Mouse (Mus musculus) embryonic facial prominence, embryonic 15.5 days (tissue): ENCODE results near the gene Sh3glb2. TPM values are rescaled to one million over a fixed set of nuclear protein-coding genes. Genes with fewer than 3 reads are reported as not detected.

Source experiments
- ATAC-seq: fragments of 200-750 bp; cut with Nextera tagmentation; 2 replicates; pipeline ENCODE4 v1.8.0; 2017; ENCODE audit warnings: low read depth, moderate TSS enrichment; ENCODE audit not compliant: insufficient number of reproducible peaks, low FRiP score, low TSS enrichment
- H3K27ac ChIP-seq: fragments of 300-500 bp; sonication (generic); replicated peaks from 2 replicates; pipeline ENCODE4 v1.5.1; 2015; ENCODE audit warnings: mild to moderate bottlenecking, inconsistent platforms
- H3K27me3 ChIP-seq: fragments of 300-500 bp; sonication (generic); 2 replicates; pipeline ENCODE4 v1.6.1; 2015; ENCODE audit warnings: inconsistent platforms
- H3K36me3 ChIP-seq: fragments of 300-500 bp; sonication (generic); 2 replicates; pipeline ENCODE4 v1.6.1; 2015; ENCODE audit warnings: mild to moderate bottlenecking, inconsistent platforms
- H3K4me1 ChIP-seq: fragments of 300-500 bp; sonication (generic); 2 replicates; pipeline ENCODE4 v1.6.1; 2015; ENCODE audit warnings: inconsistent platforms
- H3K4me2 ChIP-seq: fragments of 300-500 bp; sonication (generic); replicated peaks from 2 replicates; pipeline ENCODE4 v1.6.1; 2015; ENCODE audit warnings: mild to moderate bottlenecking, inconsistent platforms
- H3K4me3 ChIP-seq: fragments of 300-500 bp; sonication (generic); replicated peaks from 2 replicates; pipeline ENCODE4 v1.5.1; 2015; ENCODE audit warnings: mild to moderate bottlenecking, inconsistent platforms
- H3K9ac ChIP-seq: fragments of 300-500 bp; sonication (generic); 2 replicates; pipeline ENCODE4 v1.6.1; 2015; ENCODE audit warnings: inconsistent platforms
- H3K9me3 ChIP-seq: fragments of 300-500 bp; sonication (generic); replicated peaks from 2 replicates; pipeline ENCODE4 v1.6.1; 2016; ENCODE audit warnings: inconsistent platforms
- WGBS: fragments of 180-500 bp; shearing (Covaris S2); methylation state at CpG from one replicate; pipeline ENCODE4 v1.1.7; 2015; 5-methylcytosine and 5-hydroxymethylcytosine counted together
- microRNA-seq: library from miRNA; unstranded; fragments of <30 nt; microRNA quantifications from one replicate; pipeline ENCODE4, GENCODE M21; 2016; ENCODE audit warnings: borderline number of aligned reads
- polyA plus RNA-seq: library from polyadenylated mRNA; unstranded; fragments of >200 nt; fragmentation: Nextera tagmentation; extraction: Ambion mirVana; gene quantifications from 2 replicates; pipeline ENCODE4 v1.2.1, GENCODE M21; 2015

Gene Sh3glb2
- polyA plus RNA-seq, 1 experiment from 2014 or later: 114 TPM

DNA sequence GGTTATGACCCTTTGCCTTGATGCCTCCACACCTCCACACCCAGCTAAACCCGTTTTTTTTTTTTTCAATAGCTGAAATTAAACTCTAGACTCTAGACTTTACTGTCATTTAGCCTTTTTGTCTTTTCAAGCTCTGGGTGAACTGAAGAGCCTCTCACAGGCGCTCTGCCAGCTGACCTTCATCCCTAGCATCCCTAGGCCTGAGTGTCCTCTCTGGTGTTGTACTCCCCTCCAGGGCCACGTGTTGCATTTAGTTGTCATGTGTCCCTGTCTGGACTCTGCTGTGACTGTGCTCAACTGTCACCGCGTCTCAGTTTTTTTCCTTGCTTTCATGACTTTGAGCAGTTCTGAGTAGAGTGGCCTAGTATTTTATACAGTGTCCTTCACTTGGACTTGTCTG lies 59.2 kb downstream of the Sh3glb2 start:
- no peak overlapping the region for H3K9ac ChIP-seq
- peaks cover 70% of the 10 kb centered on the region for H3K36me3 ChIP-seq
- ATAC-seq: no peak
- no peaks in the 10 kb centered on the region for H3K27me3 ChIP-seq
- H3K4me3 ChIP-seq: no peak overlapping the region
- no peaks in the 10 kb centered on the region for H3K9me3 ChIP-seq
- no peak overlapping the region for H3K4me2 ChIP-seq
- H3K4me1 ChIP-seq: no peaks in the 10 kb centered on the region
- WGBS: 90% methylated on average over 5 of the region's 5 CpGs
- H3K27ac ChIP-seq: no peak overlapping the region

DNA sequence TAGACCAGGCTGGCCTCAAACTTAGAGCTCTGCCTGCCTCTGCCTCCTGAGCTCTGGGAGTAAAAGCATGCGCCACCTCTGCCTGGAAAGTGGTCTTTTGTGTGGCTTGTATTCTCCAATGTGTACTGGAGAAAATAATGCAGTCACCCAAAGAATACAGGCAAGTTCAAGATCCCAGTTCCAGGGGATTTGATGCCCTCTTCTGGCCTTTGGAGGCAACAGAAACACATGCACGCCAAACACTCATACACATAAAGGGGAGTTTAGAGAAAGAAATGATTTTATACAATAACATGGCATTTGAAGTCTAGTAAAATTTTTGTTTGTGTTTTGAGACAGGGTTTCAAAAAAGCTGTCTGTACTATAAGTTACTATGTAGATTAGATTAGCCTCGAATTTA lies 59.6 kb downstream of the Sh3glb2 start:
- H3K27ac ChIP-seq: no peak overlapping the region
- no peak overlapping the region for H3K9ac ChIP-seq
- no peaks in the 10 kb centered on the region for H3K4me1 ChIP-seq
- no peak overlapping the region for H3K4me2 ChIP-seq
- no peak for ATAC-seq
- H3K27me3 ChIP-seq: no peaks in the 10 kb centered on the region
- H3K9me3 ChIP-seq: no peaks in the 10 kb centered on the region
- H3K36me3 ChIP-seq: peaks cover 67% of the 10 kb centered on the region
- WGBS: 68% methylated on average over 3 of the region's 3 CpGs
- H3K4me3 ChIP-seq: no peak overlapping the region

Small RNAs within 50 kb of the gene (microRNA-seq; reads per million reads assigned to microRNA genes)
- not detected for gene Gm47292

Other genes starting within 250 kb of the Sh3glb2 start
- 9.3 and 10.1 TPM in 2 replicates for gene Zer1, start 234.8 kb downstream of the Sh3glb2 start, polyA plus RNA-seq
- 6.9 and 9.3 TPM in 2 replicates for gene Tbc1d13, start 225.6 kb downstream of the Sh3glb2 start, polyA plus RNA-seq
- gene Endog, start 187.8 kb downstream of the Sh3glb2 start, polyA plus RNA-seq: 17.7 and 18.9 TPM in 2 replicates
- 75.8 and 77.2 TPM in 2 replicates for gene Spout1, start 180.9 kb downstream of the Sh3glb2 start, polyA plus RNA-seq
- gene Kyat1, start 153.5 kb downstream of the Sh3glb2 start, polyA plus RNA-seq: 14.7 and 15.5 TPM in 2 replicates
- 41.1 and 42.9 TPM in 2 replicates for gene Lrrc8a, start 121.6 kb downstream of the Sh3glb2 start, polyA plus RNA-seq
- gene Gm28035, start 118.8 kb downstream of the Sh3glb2 start, polyA plus RNA-seq: 0.09 and 0.16 TPM in 2 replicates
- 5.0 and 6.0 TPM in 2 replicates for gene Phyhd1, start 93.1 kb downstream of the Sh3glb2 start, polyA plus RNA-seq
- not detected in 2 replicates for gene Gm28038, start 78.3 kb downstream of the Sh3glb2 start, polyA plus RNA-seq
- 31.4 and 31.7 TPM in 2 replicates for gene Dolk, start 73.0 kb downstream of the Sh3glb2 start, polyA plus RNA-seq
- 29.0 and 34.3 TPM in 2 replicates for gene Nup188, start 72.9 kb downstream of the Sh3glb2 start, polyA plus RNA-seq
- gene Miga2, start 4.9 kb upstream of the Sh3glb2 start, polyA plus RNA-seq: 21.8 and 22.9 TPM in 2 replicates
- 34.6 and 34.7 TPM in 2 replicates for gene Dolpp1, start 32.9 kb upstream of the Sh3glb2 start, polyA plus RNA-seq
- gene Crat, start 56.5 kb upstream of the Sh3glb2 start, polyA plus RNA-seq: 29.4 and 32.1 TPM in 2 replicates
- gene Ptpa, start 56.7 kb upstream of the Sh3glb2 start, polyA plus RNA-seq: 146 and 154 TPM in 2 replicates
- gene Ier5l, start 114.9 kb upstream of the Sh3glb2 start, polyA plus RNA-seq: 2.2 and 3.0 TPM in 2 replicates
- 1.8 and 3.2 TPM in 2 replicates for gene Cstad, start 235.7 kb upstream of the Sh3glb2 start, polyA plus RNA-seq